Mouse (Mus musculus): ENCODE data around the gene Slc25a12.

Slc25a12 gene

DNA sequence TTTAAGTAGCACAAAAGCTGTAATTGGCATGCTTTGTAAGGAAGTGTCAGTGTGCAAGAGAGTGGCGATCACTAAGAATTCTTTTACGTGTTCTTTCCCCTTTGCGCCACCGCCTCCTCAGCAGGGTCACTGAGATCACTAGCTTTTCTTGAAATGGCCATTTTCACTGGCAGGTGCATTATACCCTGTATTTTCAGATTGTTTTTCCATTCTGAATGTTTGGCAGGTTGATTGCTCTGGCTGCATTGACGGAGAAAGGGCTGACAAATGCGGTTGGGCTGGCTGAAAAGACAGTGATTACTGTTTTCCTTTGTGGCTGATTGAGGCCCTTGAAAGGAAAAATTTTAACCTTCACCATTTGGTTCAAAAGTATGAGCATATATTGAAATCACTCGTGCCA is 122.7 kb downstream of the Slc25a12 start:
- no peak for DNase-seq

DNA sequence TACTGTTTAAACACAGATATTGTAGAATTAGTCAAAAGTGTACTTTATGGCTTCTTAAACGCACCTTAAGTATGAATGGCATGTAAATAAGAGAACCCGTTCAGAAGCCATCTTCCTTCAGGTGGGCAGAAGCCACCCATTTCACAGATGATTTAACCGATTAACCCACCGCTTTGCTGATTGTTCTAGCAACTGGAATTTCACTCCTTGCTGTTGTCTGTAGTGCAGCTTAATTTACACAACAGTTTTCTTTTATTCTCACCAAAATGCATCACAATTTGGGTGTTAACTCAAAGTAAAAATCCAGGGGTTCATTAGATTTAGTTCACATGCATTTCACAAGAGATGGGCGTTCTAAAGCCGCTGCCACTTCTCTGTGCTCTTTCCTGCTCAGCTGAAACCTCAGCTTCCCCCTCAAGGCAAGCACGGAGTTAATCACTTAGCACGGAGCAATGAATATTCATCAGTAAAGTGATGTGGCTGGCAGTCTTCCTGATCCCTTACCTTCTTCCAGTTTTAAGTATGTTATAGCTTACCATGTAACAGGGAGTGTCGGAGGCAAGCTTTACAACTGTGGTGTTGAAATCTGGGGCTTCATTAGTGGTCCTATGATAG is 124.4 kb downstream of the Slc25a12 start:
- DNase-seq: no peak

GRCm38 (mm10) chr2:71242180-71242579 is 125.4 kb downstream of the Slc25a12 start:
- DNase-seq: no peak

DNA sequence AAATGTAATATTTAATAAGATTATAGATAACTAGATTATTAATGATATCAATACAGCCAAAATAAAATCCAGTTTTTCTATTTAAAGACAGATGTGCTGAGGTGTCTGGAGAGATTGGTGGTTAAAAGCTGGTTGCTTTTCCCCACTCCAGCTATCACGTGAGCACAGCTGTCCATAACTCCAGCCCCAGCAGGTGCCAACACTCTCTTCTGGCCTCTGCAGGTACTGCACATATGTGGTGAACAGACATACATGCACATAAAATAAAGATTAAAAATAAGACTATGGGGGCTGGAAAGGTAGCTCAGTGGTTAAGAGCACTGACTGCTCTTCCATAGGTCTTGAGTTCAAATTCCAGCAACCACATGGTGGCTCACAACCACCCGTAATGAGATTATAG is 126.0 kb downstream of the Slc25a12 start:
- DNase-seq: no peak

GRCm38 (mm10) chr2:71236009-71236408 is 131.5 kb downstream of the Slc25a12 start:
- no peak for DNase-seq

GRCm38 (mm10) chr2:71235420-71235819 is 132.1 kb downstream of the Slc25a12 start:
- no peak for DNase-seq

- DNase-seq: no peak
Measured at GRCm38 (mm10) chr2:71232976-71233375, 134.6 kb downstream of the Slc25a12 start.

DNA sequence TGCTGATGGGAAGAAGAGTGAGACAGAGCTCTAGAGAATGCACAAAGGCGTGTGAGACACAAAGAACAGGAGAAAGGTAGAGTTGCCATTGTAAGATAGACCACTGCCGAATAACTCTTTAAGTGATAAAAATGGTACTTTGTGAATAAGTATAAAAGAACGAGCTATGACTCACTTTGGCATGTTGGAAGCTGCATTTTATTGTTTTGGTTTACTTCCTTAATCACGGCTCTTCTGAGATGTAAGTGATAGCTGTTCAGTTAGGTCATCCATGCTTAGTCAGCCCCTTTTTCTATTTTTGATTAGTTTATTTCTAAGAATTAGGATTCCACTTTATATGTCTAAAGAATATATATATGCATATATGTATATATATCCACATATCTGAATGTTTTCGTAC is 135.6 kb downstream of the Slc25a12 start:
- no peak for DNase-seq

DNA sequence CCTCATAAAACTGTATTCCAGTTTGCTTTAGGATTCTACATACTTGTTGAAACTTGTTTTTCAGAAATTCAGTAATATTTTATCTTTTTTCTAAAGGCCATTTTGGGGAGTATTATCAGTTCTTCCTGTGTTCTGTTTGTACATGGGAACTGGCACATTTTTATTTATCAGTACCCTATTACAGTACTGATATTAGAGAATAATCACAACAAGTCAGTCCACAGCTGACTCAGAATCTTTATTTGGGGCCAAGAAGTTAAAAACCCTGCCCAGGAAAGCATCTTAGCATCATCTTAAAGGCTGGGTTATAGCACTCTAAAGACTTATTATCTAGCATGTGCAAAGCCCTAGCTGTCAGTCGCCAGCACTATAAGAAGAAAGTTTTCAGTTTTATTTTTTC is 137.9 kb downstream of the Slc25a12 start:
- no peak for DNase-seq

- DNase-seq: no peak
Measured at GRCm38 (mm10) chr2:71227398-71227797, 140.2 kb downstream of the Slc25a12 start.

Measured in kidney, adult 18-20 months (tissue).